Mouse (Mus musculus) forebrain, embryonic 10.5 days (tissue): ENCODE results near the gene Slc11a1. TPM values are rescaled to one million over a fixed set of nuclear protein-coding genes. Genes with fewer than 3 reads are reported as not detected.

Experiments used
- DNase-seq: peaks from one replicate; pipeline ENCODE4 v3.0.0-alpha.2; 2017; ENCODE audit warnings: low spot score; ENCODE audit errors: extremely low spot score
- H3K27ac ChIP-seq: fragments of 300-500 bp; sonication (generic); 2 replicates; pipeline ENCODE4 v1.5.1; 2016; ENCODE audit warnings: mild to moderate bottlenecking
- H3K27me3 ChIP-seq: fragments of 300-500 bp; sonication (generic); 2 replicates; pipeline ENCODE4 v1.6.1; 2016; ENCODE audit warnings: mild to moderate bottlenecking; ENCODE audit not compliant: poor library complexity, severe bottlenecking
- H3K36me3 ChIP-seq: fragments of 300-500 bp; sonication (generic); replicated peaks from 2 replicates; pipeline ENCODE4 v1.6.1; 2016; ENCODE audit warnings: mild to moderate bottlenecking, moderate library complexity
- H3K4me1 ChIP-seq: fragments of 300-500 bp; sonication (generic); 2 replicates; pipeline ENCODE4 v1.6.1; 2016
- H3K4me3 ChIP-seq: fragments of 300-500 bp; sonication (generic); 2 replicates; pipeline ENCODE4 v1.5.1; 2016; ENCODE audit warnings: mild to moderate bottlenecking, moderate library complexity
- H3K9me3 ChIP-seq: fragments of 300-500 bp; sonication (generic); 2 replicates; pipeline ENCODE4 v1.6.1; 2016; ENCODE audit warnings: mild to moderate bottlenecking, moderate library complexity
- WGBS: fragments of 180-500 bp; shearing (Covaris S2); methylation state at CpG from one replicate; pipeline ENCODE4 v1.1.7; 2016; 5-methylcytosine and 5-hydroxymethylcytosine counted together
- polyA plus RNA-seq: library from polyadenylated mRNA; unstranded; fragments of >200 nt; fragmentation: Nextera tagmentation; extraction: Ambion mirVana; gene quantifications from 2 replicates; pipeline ENCODE4 v1.2.1, GENCODE M21; 2016

The Slc11a1 gene
- polyA plus RNA-seq, 1 experiment from 2014 or later: 2.7 TPM

DNA sequence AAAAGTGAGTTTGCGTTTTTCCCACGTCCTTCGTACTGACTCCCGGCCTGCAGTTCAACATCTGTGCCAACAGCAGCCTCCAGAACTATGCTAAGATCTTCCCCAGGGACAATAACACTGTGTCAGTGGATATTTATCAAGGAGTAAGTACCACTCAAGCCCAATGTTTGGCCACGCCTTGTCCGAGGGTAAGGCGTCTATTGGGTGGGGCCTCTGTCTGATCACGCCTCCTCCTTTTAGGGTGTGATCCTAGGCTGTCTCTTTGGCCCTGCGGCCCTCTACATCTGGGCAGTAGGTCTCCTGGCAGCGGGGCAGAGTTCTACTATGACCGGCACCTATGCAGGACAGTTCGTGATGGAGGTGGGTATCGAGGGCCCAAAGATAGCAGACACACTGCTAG lies 8.4 kb downstream of the Slc11a1 start:
- no peaks in the 10 kb centered on the region for H3K9me3 ChIP-seq
- H3K4me1 ChIP-seq: peaks cover 20% of the 10 kb centered on the region
- WGBS: 92% methylated on average over 13 of the region's 13 CpGs
- H3K27ac ChIP-seq: no peak overlapping the region
- H3K4me3 ChIP-seq: no peak overlapping the region
- no peak for DNase-seq
- H3K36me3 ChIP-seq: no peaks in the 10 kb centered on the region
- peaks cover 5% of the 10 kb centered on the region for H3K27me3 ChIP-seq

DNA sequence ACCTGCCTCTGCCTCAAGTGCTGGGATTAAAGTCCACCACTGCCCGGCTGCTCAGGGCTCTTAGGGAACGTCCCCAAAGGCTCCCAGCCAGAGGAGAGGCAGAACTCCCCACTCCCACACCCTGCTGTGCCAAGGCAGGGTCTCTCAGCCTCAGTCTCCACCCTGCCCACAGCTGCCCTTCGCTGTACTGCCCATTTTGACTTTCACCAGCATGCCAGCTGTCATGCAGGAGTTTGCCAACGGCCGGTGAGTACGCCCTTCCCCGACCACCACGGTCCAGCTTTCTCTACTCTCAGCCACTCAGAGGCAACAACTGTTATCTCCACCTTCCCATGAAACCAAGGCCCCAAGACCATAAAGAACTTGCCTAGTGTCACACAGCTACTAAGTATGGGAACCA lies 9.5 kb downstream of the Slc11a1 start:
- H3K9me3 ChIP-seq: no peaks in the 10 kb centered on the region
- peaks cover 23% of the 10 kb centered on the region for H3K4me1 ChIP-seq
- H3K4me3 ChIP-seq: no peak overlapping the region
- 88% methylated on average over 8 of the region's 8 CpGs for WGBS
- no peak for DNase-seq
- H3K27me3 ChIP-seq: peaks cover 16% of the 10 kb centered on the region
- no peaks in the 10 kb centered on the region for H3K36me3 ChIP-seq
- no peak overlapping the region for H3K27ac ChIP-seq

DNA sequence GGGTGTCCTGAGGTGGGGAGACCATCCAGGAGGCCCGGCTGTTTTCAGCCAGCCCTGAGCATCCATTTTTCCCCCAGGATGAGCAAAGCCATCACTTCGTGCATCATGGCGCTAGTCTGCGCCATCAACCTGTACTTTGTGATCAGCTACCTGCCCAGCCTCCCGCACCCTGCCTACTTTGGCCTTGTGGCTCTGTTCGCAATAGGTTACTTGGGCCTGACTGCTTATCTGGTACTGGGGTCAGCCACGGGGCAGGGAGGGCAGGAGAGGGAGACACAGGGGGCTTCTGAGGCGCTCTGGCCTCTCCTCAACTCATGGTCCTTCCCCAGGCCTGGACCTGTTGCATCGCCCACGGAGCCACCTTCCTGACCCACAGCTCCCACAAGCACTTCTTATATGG lies 10.1 kb downstream of the Slc11a1 start:
- no peak overlapping the region for H3K4me3 ChIP-seq
- WGBS: 95% methylated on average over 10 of the region's 10 CpGs
- no peaks in the 10 kb centered on the region for H3K9me3 ChIP-seq
- peaks cover 28% of the 10 kb centered on the region for H3K4me1 ChIP-seq
- no peak for DNase-seq
- H3K27ac ChIP-seq: no peak overlapping the region
- peaks cover 22% of the 10 kb centered on the region for H3K27me3 ChIP-seq
- H3K36me3 ChIP-seq: no peaks in the 10 kb centered on the region

DNA sequence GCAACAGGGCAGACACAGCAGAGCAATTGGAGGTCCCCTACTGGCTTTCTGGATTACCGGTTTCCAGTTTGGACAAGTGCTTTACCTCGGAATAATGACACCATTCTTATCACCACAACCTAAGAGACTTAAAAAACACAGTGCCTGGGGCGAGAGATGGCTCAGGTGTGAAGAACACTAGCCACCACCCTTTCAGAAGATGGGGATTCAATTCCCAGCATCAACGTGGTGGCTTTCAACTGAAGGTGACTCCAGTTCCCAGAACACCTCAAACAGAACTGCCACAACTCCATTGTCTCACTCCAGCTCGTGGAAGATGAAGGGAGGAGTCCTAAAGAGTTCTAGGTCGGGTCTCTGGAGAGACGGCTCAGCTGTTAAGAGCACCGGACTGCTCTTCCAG lies 10.5 kb downstream of the Slc11a1 start:
- Histone ChIP-seq H3K4me3 (no peak overlapping the region), H3K27ac (no peak overlapping the region), H3K27me3 (peaks cover 26% of the 10 kb centered on the region), H3K36me3 (no peaks in the 10 kb centered on the region), H3K9me3 (no peaks in the 10 kb centered on the region), H3K4me1 (peaks cover 33% of the 10 kb centered on the region)
- 89% methylated on average over 8 of the region's 8 CpGs for WGBS
- no peak for DNase-seq

DNA sequence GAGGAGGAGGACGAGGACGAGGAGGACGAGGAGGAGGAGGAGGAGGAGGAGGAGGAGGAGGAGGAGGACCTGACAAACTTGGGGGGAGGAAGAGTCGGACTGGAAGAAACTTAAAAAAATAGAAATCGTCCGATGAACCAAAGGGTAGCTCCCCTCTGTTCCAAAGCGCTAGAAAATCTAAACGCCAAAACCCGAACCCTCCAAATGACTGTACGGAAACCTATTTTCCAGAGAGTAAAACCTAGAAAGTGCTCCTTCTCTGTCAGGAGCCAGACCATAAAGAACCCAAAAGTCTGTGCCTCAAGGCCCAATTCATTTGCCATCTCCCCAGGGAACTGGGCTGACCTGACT lies 11.3 kb downstream of the Slc11a1 start:
- no peaks in the 10 kb centered on the region for H3K36me3 ChIP-seq
- H3K27me3 ChIP-seq: peaks cover 30% of the 10 kb centered on the region
- peak overlapping the region; percentile 96 for H3K27ac ChIP-seq
- H3K4me3 ChIP-seq: peak overlapping the region; percentile 67
- DNase-seq: no peak
- 64% methylated on average over 10 of the region's 10 CpGs for WGBS
- H3K4me1 ChIP-seq: peaks cover 41% of the 10 kb centered on the region
- H3K9me3 ChIP-seq: no peaks in the 10 kb centered on the region

DNA sequence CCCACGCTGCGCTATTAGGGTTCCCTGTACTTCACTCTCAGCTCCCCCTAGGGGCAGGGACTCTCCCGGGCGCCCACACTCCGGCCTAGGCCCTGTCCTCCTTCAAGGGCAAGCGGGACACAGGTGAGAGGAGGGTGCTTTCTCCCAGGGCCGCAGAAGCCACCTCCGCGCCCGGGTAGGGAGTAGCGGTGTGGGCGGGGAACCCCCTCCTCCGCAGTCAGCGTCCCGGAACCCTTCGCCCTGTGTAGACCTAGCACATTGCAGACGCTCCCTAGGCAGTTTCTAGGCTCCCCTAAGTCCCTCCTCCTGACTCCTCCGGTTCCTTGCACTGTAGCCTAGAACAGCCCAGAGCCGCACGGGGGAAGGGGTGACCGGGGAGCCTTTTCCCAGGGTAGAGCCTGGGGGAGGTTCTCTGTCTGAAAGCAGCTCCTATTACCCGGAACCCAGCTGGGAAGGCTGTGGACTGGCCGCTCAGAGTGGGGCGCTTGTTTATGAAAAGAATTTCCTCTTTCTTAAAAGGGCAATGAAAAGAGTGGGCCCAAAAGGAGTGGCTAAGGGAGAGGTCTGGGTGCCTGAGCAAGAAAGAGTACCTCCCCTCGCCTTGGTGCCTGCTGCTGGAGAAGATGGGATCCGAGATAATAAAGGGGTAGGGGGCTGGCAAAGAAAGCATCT lies 11.9 kb downstream of the Slc11a1 start:
- no peaks in the 10 kb centered on the region for H3K36me3 ChIP-seq
- H3K27me3 ChIP-seq: peaks cover 30% of the 10 kb centered on the region
- H3K4me3 ChIP-seq: peak overlapping the region; percentile 67
- H3K4me1 ChIP-seq: peaks cover 44% of the 10 kb centered on the region
- H3K9me3 ChIP-seq: no peaks in the 10 kb centered on the region
- WGBS: under 1% methylated on average over 26 of the region's 26 CpGs
- peak overlapping the region; percentile 96 for H3K27ac ChIP-seq
- DNase-seq: peak; percentile 95

DNA sequence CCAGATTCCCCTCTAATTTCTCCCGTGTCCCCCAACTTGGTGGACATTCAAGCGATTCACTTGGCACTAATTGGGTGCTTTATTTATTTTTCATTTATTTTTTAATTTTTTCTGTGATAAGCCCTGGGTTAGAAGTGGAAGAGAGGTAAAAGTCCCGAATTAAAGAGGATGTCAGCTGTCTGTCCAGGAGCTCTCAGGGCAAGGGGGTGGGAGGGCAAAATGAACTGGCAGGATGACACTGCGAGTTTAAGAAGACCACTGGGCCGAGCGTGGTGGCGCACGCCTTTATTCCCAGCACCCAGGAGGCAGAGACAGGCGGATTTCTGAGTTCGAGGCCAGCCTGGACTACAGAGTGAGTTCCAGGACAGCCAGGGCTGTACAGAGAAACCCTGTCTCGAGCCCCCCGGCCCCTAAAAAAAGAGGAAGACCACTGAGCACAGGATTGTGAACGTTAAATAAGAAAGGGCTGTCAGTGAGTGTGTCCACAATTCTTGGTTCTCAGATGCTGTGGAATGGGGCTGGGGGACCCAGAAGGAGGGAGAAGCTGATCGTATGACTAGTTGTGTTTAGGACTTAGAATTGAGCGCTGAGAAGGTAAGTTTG lies 12.5 kb downstream of the Slc11a1 start:
- Histone ChIP-seq H3K36me3 (no peaks in the 10 kb centered on the region), H3K4me3 (peak overlapping the region; percentile 67), H3K27ac (peak overlapping the region; percentile 96), H3K9me3 (no peaks in the 10 kb centered on the region), H3K27me3 (peaks cover 30% of the 10 kb centered on the region), H3K4me1 (peaks cover 50% of the 10 kb centered on the region)
- no peak for DNase-seq
- 59% methylated on average over 15 of the region's 15 CpGs for WGBS

DNA sequence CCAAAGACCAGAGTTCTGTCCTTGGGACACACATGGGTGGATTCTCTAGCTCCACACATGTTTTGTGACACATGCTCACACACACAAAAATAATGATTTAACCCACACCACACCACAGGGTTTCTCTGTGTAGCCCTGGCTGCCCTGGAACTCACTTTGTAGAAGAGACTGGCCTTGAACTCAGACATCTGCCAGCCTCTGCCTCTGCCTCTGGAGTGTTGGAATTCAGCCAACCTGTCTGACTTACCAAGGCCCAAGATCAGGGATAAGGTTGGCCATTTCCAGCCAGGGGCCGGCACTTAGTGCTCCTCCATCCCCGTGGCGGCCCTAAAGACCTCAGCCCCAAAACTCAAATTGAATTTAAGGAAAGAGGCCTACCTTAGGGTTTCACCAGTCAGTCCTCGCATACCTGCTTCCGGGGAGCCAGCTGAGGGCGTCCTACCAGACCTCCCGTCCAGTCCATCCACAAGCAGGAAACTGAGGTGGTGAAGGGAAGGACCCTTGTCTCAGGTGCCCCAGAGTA lies 13.5 kb downstream of the Slc11a1 start:
- WGBS: 84% methylated on average over 7 of the region's 7 CpGs
- peaks cover 60% of the 10 kb centered on the region for H3K4me1 ChIP-seq
- H3K27me3 ChIP-seq: peaks cover 30% of the 10 kb centered on the region

DNA sequence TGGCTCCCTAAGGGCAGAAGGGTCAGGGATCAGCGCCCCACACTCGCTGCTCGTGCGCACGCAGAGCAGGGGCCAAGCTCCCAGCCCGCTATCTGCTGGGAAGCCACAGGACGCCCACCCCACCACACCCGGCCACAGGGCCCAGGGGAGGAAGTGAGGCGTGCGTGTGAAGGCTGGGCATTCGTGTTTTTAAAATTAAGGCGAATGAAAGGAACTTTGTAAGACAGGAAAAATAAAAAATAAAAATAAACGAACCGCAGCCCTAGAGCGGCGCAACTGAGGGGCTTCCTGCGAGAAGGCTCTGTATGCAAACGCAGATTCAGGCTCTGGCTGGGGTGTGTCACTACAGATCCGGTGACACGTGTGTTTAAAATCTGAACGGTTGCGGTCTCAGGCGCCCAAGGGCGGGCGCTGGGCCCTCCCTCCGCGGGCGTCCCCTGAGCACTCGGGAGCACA lies 14.9 kb downstream of the Slc11a1 start:
- Histone ChIP-seq H3K4me1 (peaks cover 71% of the 10 kb centered on the region), H3K27ac (peak overlapping the region; percentile 98), H3K27me3 (peaks cover 30% of the 10 kb centered on the region), H3K36me3 (peaks cover 17% of the 10 kb centered on the region), H3K9me3 (no peaks in the 10 kb centered on the region), H3K4me3 (peak overlapping the region; percentile 92)
- 3% methylated on average over 29 of the region's 29 CpGs for WGBS
- DNase-seq: peak; percentile 43

More for the DNA sequence above, 13.5 kb downstream of the Slc11a1 start:
- no peak for DNase-seq
- H3K27ac ChIP-seq: no peak overlapping the region
- no peak overlapping the region for H3K4me3 ChIP-seq
- peaks cover 3% of the 10 kb centered on the region for H3K36me3 ChIP-seq
- H3K9me3 ChIP-seq: no peaks in the 10 kb centered on the region

DNA sequence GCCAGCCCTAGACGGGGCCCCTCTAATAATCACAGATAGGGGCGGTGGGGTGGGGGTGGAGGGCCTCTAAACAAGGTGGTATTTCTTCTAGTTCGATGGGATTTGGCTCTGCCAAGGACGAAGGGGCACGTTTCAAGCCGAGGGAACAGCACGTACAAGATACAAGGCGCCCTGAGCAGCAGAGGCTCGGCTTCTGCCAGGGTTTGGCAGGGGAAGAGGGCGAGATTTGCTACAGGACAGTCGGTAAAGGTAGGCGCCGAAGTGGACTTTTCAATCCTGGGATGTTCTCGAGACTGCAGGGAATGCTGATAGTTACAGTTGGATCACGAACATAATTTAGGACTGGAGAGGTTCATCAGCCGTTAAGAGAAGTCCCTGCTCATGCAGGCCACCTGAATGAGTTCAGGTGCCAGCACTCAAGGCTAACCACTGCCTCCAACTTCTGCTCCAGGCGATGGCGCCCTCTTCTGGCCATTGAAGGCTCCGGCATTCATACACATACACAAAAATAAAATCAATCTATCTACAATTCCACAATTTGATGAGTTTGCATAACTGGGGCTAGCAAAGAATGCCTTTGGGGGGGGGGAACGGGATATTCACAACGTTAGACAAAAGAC lies 15.4 kb downstream of the Slc11a1 start:
- Histone ChIP-seq H3K9me3 (no peaks in the 10 kb centered on the region), H3K27me3 (peaks cover 30% of the 10 kb centered on the region), H3K4me3 (peak overlapping the region; percentile 92), H3K4me1 (peaks cover 71% of the 10 kb centered on the region), H3K27ac (peak overlapping the region; percentile 98), H3K36me3 (peaks cover 22% of the 10 kb centered on the region)
- 8% methylated on average over 21 of the region's 21 CpGs for WGBS
- peak; percentile 63 for DNase-seq

DNA sequence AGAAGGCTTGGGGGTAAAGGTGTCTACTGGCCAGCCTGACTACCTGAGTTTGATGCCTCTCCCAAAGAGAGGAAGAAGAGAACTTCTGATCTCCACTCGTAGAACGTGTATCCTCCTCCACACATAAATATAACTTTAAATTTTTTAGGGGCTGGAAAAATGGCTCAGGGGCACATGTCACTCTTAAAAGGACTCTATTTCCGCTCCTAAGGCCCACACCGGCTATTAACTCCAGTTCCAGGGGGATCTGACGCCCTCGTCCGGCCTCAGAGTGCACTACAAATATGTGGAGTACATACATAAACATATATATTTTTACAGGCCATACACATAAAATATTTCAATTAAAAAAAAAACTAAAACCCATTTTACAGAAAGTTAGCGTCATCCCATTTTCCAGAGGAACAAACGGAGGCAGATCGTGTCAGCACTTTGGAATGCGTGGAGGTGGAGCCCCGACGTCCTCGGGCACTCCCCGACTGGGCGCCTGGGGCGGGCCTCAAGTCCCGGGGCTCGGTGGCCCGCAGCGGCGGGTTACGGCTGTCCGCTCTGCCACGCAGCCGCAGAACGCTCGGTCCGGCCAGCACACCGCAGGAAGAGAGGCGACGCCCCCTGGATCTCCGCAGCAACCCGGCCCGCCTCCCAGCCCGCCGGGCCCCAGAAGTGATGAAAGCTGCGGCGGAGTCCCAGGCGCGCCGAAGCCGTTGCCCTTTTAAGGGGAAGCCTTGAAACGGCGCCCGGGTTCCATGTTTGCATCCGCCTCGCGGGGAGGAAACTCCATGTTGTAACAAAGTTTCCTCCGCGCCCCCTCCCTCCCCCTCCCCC lies 16.1 kb downstream of the Slc11a1 start, which contains the start of gene Ctdsp1:
Ctdsp1 (plus strand) TSS at position 586 of the 825 bp plus-strand sequence.
- peak within 1 kb of the TSS; percentile 98 for H3K27ac ChIP-seq
- peak within 1 kb of the TSS; percentile 92 for H3K4me3 ChIP-seq
- H3K9me3 ChIP-seq: no peaks in the 10 kb centered on the region
- peaks cover 74% of the 10 kb centered on the region for H3K4me1 ChIP-seq
- DNase-seq: peak; percentile 95
- peaks cover 23% of the 10 kb centered on the region for H3K36me3 ChIP-seq
- peaks cover 30% of the 10 kb centered on the region for H3K27me3 ChIP-seq
- 2% methylated on average over 50 of the region's 51 CpGs for WGBS

DNA sequence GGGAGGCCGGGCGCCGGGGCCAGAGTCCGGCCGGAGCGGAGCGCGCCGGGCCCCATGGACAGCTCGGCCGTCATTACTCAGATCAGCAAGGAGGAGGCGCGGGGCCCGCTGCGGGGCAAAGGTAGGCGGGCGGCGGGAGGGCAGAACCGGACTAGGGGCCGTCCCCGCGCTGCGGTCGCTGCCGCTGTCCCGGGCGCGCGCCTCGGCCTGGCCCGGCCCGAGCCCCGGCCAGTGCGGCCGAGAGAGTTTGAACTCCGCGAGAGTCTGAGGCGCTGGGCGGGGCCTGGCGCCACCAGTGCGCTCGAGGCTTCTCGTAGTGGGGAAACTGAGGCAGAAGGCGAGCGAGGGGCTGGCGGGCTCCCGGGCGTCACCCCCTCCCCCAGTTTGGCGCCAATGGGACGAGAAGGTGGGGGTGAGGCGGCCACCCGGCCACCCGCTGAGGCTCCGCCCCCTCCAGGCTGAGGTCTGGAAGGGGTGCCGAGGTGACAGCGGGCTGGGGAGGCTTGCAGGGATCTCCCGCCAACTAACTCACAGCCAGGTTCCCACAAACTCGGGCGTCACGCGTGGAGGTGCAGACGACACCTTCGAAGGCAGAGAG lies 16.9 kb downstream of the Slc11a1 start:
- under 1% methylated on average over 63 of the region's 63 CpGs for WGBS
- Histone ChIP-seq H3K9me3 (no peaks in the 10 kb centered on the region), H3K36me3 (peaks cover 23% of the 10 kb centered on the region), H3K4me3 (peak overlapping the region; percentile 92), H3K27me3 (peaks cover 30% of the 10 kb centered on the region), H3K27ac (peak overlapping the region; percentile 98), H3K4me1 (peaks cover 73% of the 10 kb centered on the region)
- peak; percentile 68 for DNase-seq
